Mouse (Mus musculus): ENCODE results near the gene Slc35d2. TPM values are rescaled to one million over a fixed set of nuclear protein-coding genes. Genes with fewer than 3 reads are reported as not detected.

Gene Slc35d2
- polyA plus RNA-seq, 1 experiment, result 1.2 TPM

DNA sequence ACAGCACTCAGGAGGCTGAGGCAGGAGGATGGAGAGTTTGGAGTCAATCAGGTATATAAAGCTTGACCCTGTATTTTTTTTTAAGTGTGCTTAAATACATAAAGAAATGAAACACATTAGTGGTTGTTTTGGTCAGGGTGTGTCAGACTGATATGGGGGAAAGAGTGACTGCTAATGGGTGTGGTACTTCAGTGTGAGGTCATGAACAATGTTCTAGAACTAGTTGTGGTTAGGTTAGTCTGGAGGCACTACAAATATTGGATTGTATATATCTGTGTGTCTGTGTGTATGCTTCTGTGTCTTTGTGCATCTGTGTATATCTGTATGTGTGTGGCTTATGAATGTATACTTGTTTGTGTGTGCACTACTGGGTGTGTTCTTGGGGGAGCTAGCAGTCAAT lies 79.6 kb downstream of the Slc35d2 start:
- TF ChIP-seq CTCF (IDR thresholded peaks at IDR 0.05; ENCODE audit: borderline replicate concordance, extremely low read depth, insufficient read depth, insufficient read length) (no peak), POLR2A (IDR thresholded peaks at IDR 0.05; ENCODE audit: borderline replicate concordance, extremely low read depth, insufficient read depth, insufficient read length, poor library complexity, severe bottlenecking) (no peak)
- no peak for DNase-seq (ENCODE audit: low read depth)

DNA sequence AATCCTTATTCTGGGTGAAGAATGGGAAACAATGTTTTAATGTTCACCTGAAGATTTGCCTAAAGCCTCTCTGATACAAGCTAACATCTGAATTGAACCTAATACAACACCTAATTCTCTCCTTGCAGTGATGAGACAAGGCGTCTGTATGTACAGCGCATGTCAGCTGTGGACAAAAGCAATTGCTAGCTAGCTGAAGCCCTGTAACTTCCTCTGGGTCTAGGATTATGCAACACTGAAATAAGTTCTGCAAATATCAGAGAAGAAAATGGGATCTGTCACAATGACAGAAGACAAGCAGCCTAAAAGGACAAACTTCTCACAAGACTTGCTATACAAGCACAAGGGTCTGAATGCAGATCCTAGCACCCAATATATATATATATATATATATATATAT lies 80.7 kb downstream of the Slc35d2 start:
- no peak for DNase-seq (ENCODE audit: low read depth)
- TF ChIP-seq POLR2A (IDR thresholded peaks at IDR 0.05; ENCODE audit: borderline replicate concordance, extremely low read depth, insufficient read depth, insufficient read length, poor library complexity, severe bottlenecking) (no peak), CTCF (IDR thresholded peaks at IDR 0.05; ENCODE audit: borderline replicate concordance, extremely low read depth, insufficient read depth, insufficient read length) (no peak)

Other genes starting within 250 kb of the Slc35d2 start
- gene Hsd17b3, start 40.1 kb downstream of the Slc35d2 start, polyA plus RNA-seq (2012; rRNA removed), result 0.19 and 0.25 TPM in 2 replicates
- 8.5 and 9.3 TPM in 2 replicates for gene Zfp367, start 23.8 kb upstream of the Slc35d2 start, polyA plus RNA-seq (2012; rRNA removed)
- 26.5 and 36.3 TPM in 2 replicates for gene Habp4, start 32.5 kb upstream of the Slc35d2 start, polyA plus RNA-seq (2012; rRNA removed)
- 6.1 and 6.7 TPM in 2 replicates for gene Cdc14b, start 145.9 kb upstream of the Slc35d2 start, polyA plus RNA-seq (2012; rRNA removed)
- 4.7 and 5.8 TPM in 2 replicates for gene Aaed1, start 183.3 kb upstream of the Slc35d2 start, polyA plus RNA-seq (2012; rRNA removed)
- 50.2 and 83.3 TPM in 2 replicates for gene Ctsl, start 241.5 kb upstream of the Slc35d2 start, polyA plus RNA-seq (2012; rRNA removed)

All from brain, embryonic 14.5 days (tissue).